Mouse (Mus musculus): Measurements from ENCODE around the gene Gdf3. TPM values are rescaled to one million over a fixed set of nuclear protein-coding genes. Genes with fewer than 3 reads are reported as not detected.
"Not testable (repeated sequence)": the region's sequence is repeated elsewhere in the genome, so short reads cannot be mapped to it uniquely, and the experiment has no call there.

Gene Gdf3
- polyA plus RNA-seq, 1 experiment from 2014 or later: not detected

- Histone ChIP-seq H3K9me3 (ENCODE audit: control insufficient read depth, low read length) (no peaks in the 10 kb centered on the region), H3K4me3 (ENCODE audit: low read depth, low read length) (no peak overlapping the region), H3K9ac (ENCODE audit: low read length) (no peak overlapping the region), H3K4me1 (replicated peaks; ENCODE audit: control insufficient read depth, insufficient read depth) (no peaks in the 10 kb centered on the region), H3K27me3 (ENCODE audit: control insufficient read depth, insufficient read depth, low read length) (no peaks in the 10 kb centered on the region), H3K4me2 (replicated peaks; ENCODE audit: low read depth) (no peak overlapping the region), H3K36me3 (ENCODE audit: control insufficient read depth, insufficient read depth, low read length) (no peaks in the 10 kb centered on the region), H3K27ac (replicated peaks) (no peak overlapping the region)
- TF ChIP-seq EP300 (optimal IDR thresholded peaks at IDR 0.05) (no peak), CTCF (IDR thresholded peaks at IDR 0.05; ENCODE audit: low read depth) (no peak)
- ATAC-seq (ENCODE audit: low FRiP score, low TSS enrichment) (no peak), DNase-seq (ENCODE audit: low spot score) (no peak)
- 82% methylated on average over 3 of the region's 3 CpGs for WGBS
Observed at GRCm38 (mm10) chr6:122577030-122577429, 32.9 kb downstream of the Gdf3 start.

- not testable (repeated sequence) for H3K4me2 ChIP-seq (replicated peaks; ENCODE audit: low read depth); H3K36me3 ChIP-seq (ENCODE audit: control insufficient read depth, insufficient read depth, low read length); H3K9ac ChIP-seq (ENCODE audit: low read length); H3K27ac ChIP-seq (replicated peaks); H3K9me3 ChIP-seq (ENCODE audit: control insufficient read depth, low read length); H3K4me1 ChIP-seq (replicated peaks; ENCODE audit: control insufficient read depth, insufficient read depth); ATAC-seq (ENCODE audit: low FRiP score, low TSS enrichment); DNase-seq (ENCODE audit: low spot score); H3K27me3 ChIP-seq (ENCODE audit: control insufficient read depth, insufficient read depth, low read length); H3K4me3 ChIP-seq (ENCODE audit: low read depth, low read length)
- WGBS: 89% methylated on average over 1 of the region's 1 CpGs
Observed at GRCm38 (mm10) chr6:122575037-122575436, 34.9 kb downstream of the Gdf3 start.

GRCm38 (mm10) chr6:122571617-122571959 lies 38.3 kb downstream of the Gdf3 start:
- Histone ChIP-seq H3K27me3 (ENCODE audit: control insufficient read depth, insufficient read depth, low read length) (no peaks in the 10 kb centered on the region), H3K4me1 (replicated peaks; ENCODE audit: control insufficient read depth, insufficient read depth) (no peaks in the 10 kb centered on the region), H3K9me3 (ENCODE audit: control insufficient read depth, low read length) (no peaks in the 10 kb centered on the region), H3K4me2 (replicated peaks; ENCODE audit: low read depth) (no peak overlapping the region), H3K27ac (replicated peaks) (no peak overlapping the region), H3K9ac (ENCODE audit: low read length) (no peak overlapping the region), H3K36me3 (ENCODE audit: control insufficient read depth, insufficient read depth, low read length) (no peaks in the 10 kb centered on the region), H3K4me3 (ENCODE audit: low read depth, low read length) (no peak overlapping the region)
- ATAC-seq (ENCODE audit: low FRiP score, low TSS enrichment): no peak
- TF ChIP-seq EP300 (optimal IDR thresholded peaks at IDR 0.05) (no peak), CTCF (IDR thresholded peaks at IDR 0.05; ENCODE audit: low read depth) (no peak)
- no peak for DNase-seq (ENCODE audit: low spot score)
- WGBS: 60% methylated on average over 3 of the region's 3 CpGs

- ATAC-seq (ENCODE audit: low FRiP score, low TSS enrichment) (peak; percentile 84), DNase-seq (ENCODE audit: low spot score) (no peak)
- Histone ChIP-seq H3K27me3 (ENCODE audit: control insufficient read depth, insufficient read depth, low read length) (no peaks in the 10 kb centered on the region), H3K4me3 (ENCODE audit: low read depth, low read length) (no peak overlapping the region), H3K27ac (replicated peaks) (no peak overlapping the region), H3K4me1 (replicated peaks; ENCODE audit: control insufficient read depth, insufficient read depth) (no peaks in the 10 kb centered on the region), H3K36me3 (ENCODE audit: control insufficient read depth, insufficient read depth, low read length) (no peaks in the 10 kb centered on the region), H3K9me3 (ENCODE audit: control insufficient read depth, low read length) (no peaks in the 10 kb centered on the region), H3K4me2 (replicated peaks; ENCODE audit: low read depth) (no peak overlapping the region), H3K9ac (ENCODE audit: low read length) (no peak overlapping the region)
- no peak for TF ChIP-seq CTCF (IDR thresholded peaks at IDR 0.05; ENCODE audit: low read depth)
- WGBS: 50% methylated on average over 8 of the region's 8 CpGs
Observed at GRCm38 (mm10) chr6:122570695-122571616, 38.9 kb downstream of the Gdf3 start.

- no peak overlapping the region for H3K4me2 ChIP-seq (replicated peaks; ENCODE audit: low read depth)
- WGBS: 64% methylated on average over 1 of the region's 1 CpGs
- TF ChIP-seq CTCF (IDR thresholded peaks at IDR 0.05; ENCODE audit: low read depth) (no peak), EP300 (optimal IDR thresholded peaks at IDR 0.05) (no peak)
Observed at GRCm38 (mm10) chr6:122569762-122570161, 40.1 kb downstream of the Gdf3 start.

GRCm38 (mm10) chr6:122569113-122569512 lies 40.8 kb downstream of the Gdf3 start:
- no peak overlapping the region for H3K9ac ChIP-seq (ENCODE audit: low read length)
- H3K36me3 ChIP-seq (ENCODE audit: control insufficient read depth, insufficient read depth, low read length): no peaks in the 10 kb centered on the region
- no peaks in the 10 kb centered on the region for H3K9me3 ChIP-seq (ENCODE audit: control insufficient read depth, low read length)
- H3K4me3 ChIP-seq (ENCODE audit: low read depth, low read length): no peak overlapping the region
- TF ChIP-seq CTCF (IDR thresholded peaks at IDR 0.05; ENCODE audit: low read depth) (no peak), EP300 (optimal IDR thresholded peaks at IDR 0.05) (no peak)
- WGBS: 67% methylated on average over 5 of the region's 5 CpGs
- no peaks in the 10 kb centered on the region for H3K4me1 ChIP-seq (replicated peaks; ENCODE audit: control insufficient read depth, insufficient read depth)
- ATAC-seq (ENCODE audit: low FRiP score, low TSS enrichment) (no peak), DNase-seq (ENCODE audit: low spot score) (no peak)
- no peak overlapping the region for H3K27ac ChIP-seq (replicated peaks)
- no peak overlapping the region for H3K4me2 ChIP-seq (replicated peaks; ENCODE audit: low read depth)
- H3K27me3 ChIP-seq (ENCODE audit: control insufficient read depth, insufficient read depth, low read length): no peaks in the 10 kb centered on the region

More at GRCm38 (mm10) chr6:122569762-122570161, 40.1 kb downstream of the Gdf3 start:
- DNase-seq (ENCODE audit: low spot score): no peak
- no peaks in the 10 kb centered on the region for H3K9me3 ChIP-seq (ENCODE audit: control insufficient read depth, low read length)
- no peaks in the 10 kb centered on the region for H3K36me3 ChIP-seq (ENCODE audit: control insufficient read depth, insufficient read depth, low read length)
- no peaks in the 10 kb centered on the region for H3K4me1 ChIP-seq (replicated peaks; ENCODE audit: control insufficient read depth, insufficient read depth)
- H3K27ac ChIP-seq (replicated peaks): no peak overlapping the region
- no peaks in the 10 kb centered on the region for H3K27me3 ChIP-seq (ENCODE audit: control insufficient read depth, insufficient read depth, low read length)
- no peak overlapping the region for H3K4me3 ChIP-seq (ENCODE audit: low read depth, low read length)
- no peak overlapping the region for H3K9ac ChIP-seq (ENCODE audit: low read length)
- no peak for ATAC-seq (ENCODE audit: low FRiP score, low TSS enrichment)
